Mouse (Mus musculus) limb, embryonic 11.5 days (tissue): ENCODE data around the gene Ccpg1. TPM values are rescaled to one million over a fixed set of nuclear protein-coding genes. Genes with fewer than 3 reads are reported as not detected.

ENCODE experiments used
- ATAC-seq: fragments of 200-750 bp; cut with Nextera tagmentation; 2 replicates; pipeline ENCODE4 v1.8.0; 2017; ENCODE audit warnings: low read depth; ENCODE audit not compliant: insufficient number of reproducible peaks, low FRiP score, low TSS enrichment
- DNase-seq: peaks from one replicate; pipeline ENCODE4 v3.0.0-alpha.2; 2015; ENCODE audit warnings: low spot score
- H3K27ac ChIP-seq: fragments of 300-500 bp; sonication (generic); replicated peaks from 2 replicates; pipeline ENCODE4 v1.5.1; 2014; ENCODE audit warnings: low read depth, mild to moderate bottlenecking, low read length
- H3K27me3 ChIP-seq: fragments of 300-500 bp; sonication (generic); 2 replicates; pipeline ENCODE4 v1.6.1; 2014; ENCODE audit warnings: mild to moderate bottlenecking, low read length, mixed read lengths; ENCODE audit not compliant: control insufficient read depth, insufficient read depth
- H3K36me3 ChIP-seq: fragments of 300-500 bp; sonication (generic); 2 replicates; pipeline ENCODE4 v1.6.1; 2014; ENCODE audit warnings: mild to moderate bottlenecking, low read length, moderate library complexity, mixed read lengths; ENCODE audit not compliant: control insufficient read depth, insufficient read depth
- H3K4me1 ChIP-seq: fragments of 300-500 bp; sonication (generic); 2 replicates; pipeline ENCODE4 v1.6.1; 2014; ENCODE audit warnings: low read length, mixed read lengths; ENCODE audit not compliant: control insufficient read depth, insufficient read depth
- H3K4me2 ChIP-seq: fragments of 300-500 bp; sonication (generic); 2 replicates; pipeline ENCODE4 v1.6.1; 2014; ENCODE audit warnings: low read depth, mild to moderate bottlenecking, moderate library complexity; ENCODE audit not compliant: severe bottlenecking
- H3K4me3 ChIP-seq: fragments of 300-500 bp; sonication (generic); 2 replicates; pipeline ENCODE4 v1.5.1; 2014; ENCODE audit warnings: low read depth, low read length
- H3K9ac ChIP-seq: fragments of 300-500 bp; sonication (generic); 2 replicates; pipeline ENCODE4 v1.6.1; 2014; ENCODE audit warnings: mild to moderate bottlenecking, low read length
- H3K9me3 ChIP-seq: fragments of 300-500 bp; sonication (generic); 2 replicates; pipeline ENCODE4 v1.6.1; 2016; ENCODE audit warnings: low read length; ENCODE audit not compliant: control insufficient read depth
- WGBS: fragments of 180-500 bp; shearing (Covaris S2); extraction: QIAGEN DNeasy Blood & Tissue Kit; methylation state at CpG from one replicate; pipeline ENCODE4 v1.1.7; 2014; 5-methylcytosine and 5-hydroxymethylcytosine counted together
- polyA plus RNA-seq: library from polyadenylated mRNA; unstranded; fragments of >200 nt; fragmentation: Nextera tagmentation; extraction: Ambion mirVana; gene quantifications from 2 replicates; pipeline ENCODE4 v1.2.1, GENCODE M21; 2014

Ccpg1 gene
- polyA plus RNA-seq, 1 experiment from 2014 or later, result 15.8 TPM

DNA sequence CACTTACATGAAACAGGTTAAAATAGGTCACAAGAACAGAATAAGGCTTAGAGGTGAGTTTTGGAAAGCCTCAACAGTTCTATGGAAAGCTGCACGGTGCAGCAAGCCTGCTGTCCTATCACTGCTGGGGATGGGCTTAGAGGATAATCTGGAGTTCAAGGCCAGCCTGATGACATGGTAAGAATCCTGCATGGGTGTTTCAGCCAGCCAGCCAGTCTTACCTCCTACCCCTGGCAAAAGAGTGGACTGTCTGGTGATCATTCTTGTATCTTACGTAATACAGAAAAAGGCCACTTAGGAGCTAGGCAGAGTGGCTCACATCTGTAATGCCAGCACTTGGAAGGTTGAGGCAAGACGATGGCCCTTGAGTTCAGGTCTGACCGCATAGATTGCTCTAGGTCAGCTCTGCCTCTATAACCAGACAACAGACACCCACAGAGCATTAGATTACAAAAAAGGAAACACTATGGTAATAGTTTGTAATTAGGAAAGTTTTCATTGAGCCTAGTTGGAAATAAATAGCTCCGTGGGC, 35.4 kb downstream of the Ccpg1 start:
- Histone ChIP-seq H3K4me3 (no peak overlapping the region), H3K27ac (no peak overlapping the region), H3K4me2 (no peak overlapping the region), H3K9me3 (no peaks in the 10 kb centered on the region), H3K27me3 (no peaks in the 10 kb centered on the region), H3K4me1 (no peaks in the 10 kb centered on the region; the same call in 1 of the 2 replicates), H3K36me3 (peaks cover 5% of the 10 kb centered on the region; the same call in 1 of the 2 replicates), H3K9ac (no peak overlapping the region)
- DNase-seq (no peak), ATAC-seq (no peak)
- 90% methylated on average over 5 of the region's 5 CpGs for WGBS

DNA sequence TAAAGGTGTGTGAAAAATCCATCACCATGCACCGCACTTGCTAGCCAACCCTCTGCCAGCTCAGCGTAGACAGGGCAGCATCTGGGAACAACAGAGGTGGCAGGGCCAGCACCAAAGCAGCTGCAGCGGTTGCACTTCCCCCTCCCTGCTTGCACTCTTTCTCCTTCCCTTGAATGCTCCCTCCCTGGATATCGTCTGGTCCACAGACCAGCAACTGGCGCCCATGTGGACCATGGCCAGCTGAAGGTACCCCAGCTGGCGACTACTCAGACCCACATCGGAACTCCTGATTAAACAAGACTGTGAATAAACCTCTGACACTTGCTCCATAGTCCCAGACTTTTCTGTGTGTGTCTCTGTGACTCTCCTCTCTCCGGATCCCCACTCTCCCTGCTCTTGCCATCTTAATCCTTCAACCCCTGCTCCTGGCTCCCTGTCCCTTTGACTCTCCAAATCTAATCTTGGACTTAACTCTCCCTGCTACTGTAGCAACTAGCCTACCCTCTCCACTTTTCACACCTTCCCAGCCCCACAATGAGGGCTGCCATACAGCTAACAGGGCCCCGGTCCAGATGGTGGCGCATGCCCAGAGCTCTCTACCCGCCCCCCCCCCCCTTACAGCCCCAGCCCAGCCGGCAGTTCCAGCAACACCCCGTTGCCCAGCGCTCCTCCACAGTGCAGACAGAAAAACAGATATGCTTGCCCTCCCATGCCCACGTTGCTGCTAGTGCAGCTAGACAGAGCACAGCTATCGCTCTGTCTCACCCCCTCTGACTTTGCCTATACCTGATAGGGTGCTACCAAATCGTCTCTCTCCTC, 40.8 kb downstream of the Ccpg1 start:
- DNase-seq, result peak; percentile 55
- no peak overlapping the region for H3K27ac ChIP-seq
- 15% methylated on average over 17 of the region's 17 CpGs for WGBS
- peak overlapping the region; percentile 33 for H3K4me2 ChIP-seq
- no peak overlapping the region for H3K4me3 ChIP-seq
- H3K27me3 ChIP-seq, result no peaks in the 10 kb centered on the region
- ATAC-seq, result peak; percentile 58
- H3K4me1 ChIP-seq, result peaks cover 3% of the 10 kb centered on the region; the same call in 1 of the 2 replicates
- H3K36me3 ChIP-seq, result no peaks in the 10 kb centered on the region; the same call in 1 of the 2 replicates
- H3K9ac ChIP-seq, result 0 out of 2 replicates have a peak overlapping the region, but pooled peaks have one; percentile 3
- no peaks in the 10 kb centered on the region for H3K9me3 ChIP-seq

DNA sequence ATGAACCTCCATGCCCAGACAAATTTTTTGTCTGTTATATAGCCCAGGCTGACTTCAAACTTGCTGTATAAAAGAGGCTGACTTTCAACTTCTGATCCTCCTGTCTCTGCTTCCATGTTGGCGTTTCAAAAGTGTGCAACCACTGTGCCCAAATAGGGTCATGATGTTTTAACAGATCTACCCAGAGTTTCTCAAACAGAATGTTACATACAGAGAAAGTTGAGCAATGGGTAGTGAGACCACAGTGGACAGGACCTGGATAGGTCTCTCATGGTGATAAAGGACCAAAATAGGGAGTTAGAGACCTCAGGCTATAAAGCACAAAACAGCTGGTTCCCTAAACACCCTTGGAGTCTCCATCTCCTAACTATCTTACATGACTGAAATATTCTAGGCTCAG, 45.2 kb downstream of the Ccpg1 start:
- Histone ChIP-seq H3K27ac (no peak overlapping the region), H3K36me3 (no peaks in the 10 kb centered on the region; the same call in 1 of the 2 replicates), H3K4me2 (no peak overlapping the region), H3K9me3 (no peaks in the 10 kb centered on the region), H3K4me3 (no peak overlapping the region), H3K9ac (no peak overlapping the region), H3K4me1 (peaks cover 3% of the 10 kb centered on the region; the same call in 1 of the 2 replicates), H3K27me3 (no peaks in the 10 kb centered on the region)
- ATAC-seq (no peak), DNase-seq (no peak)
- 92% methylated on average over 1 of the region's 1 CpGs for WGBS

DNA sequence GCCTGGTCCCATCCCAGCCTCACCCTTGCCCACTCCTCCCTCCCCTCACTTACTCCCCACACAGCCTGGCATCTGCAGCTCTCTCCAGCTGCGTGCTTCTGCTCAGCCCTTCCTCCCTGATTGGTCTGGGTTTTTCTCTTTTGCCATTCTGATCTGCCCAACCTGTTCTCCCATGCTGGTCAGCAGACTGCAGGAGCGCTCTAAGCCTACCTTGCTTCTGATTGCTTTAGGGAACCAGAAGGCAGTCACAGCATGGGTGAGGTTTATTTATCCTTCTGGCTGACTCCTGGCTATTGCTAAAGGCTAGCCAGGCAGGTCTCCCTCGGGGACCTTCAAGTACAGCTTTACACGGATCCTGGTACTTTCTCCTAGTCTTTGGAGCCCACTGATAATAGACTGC, 46.2 kb downstream of the Ccpg1 start:
- Histone ChIP-seq H3K36me3 (no peaks in the 10 kb centered on the region; the same call in 1 of the 2 replicates), H3K9me3 (no peaks in the 10 kb centered on the region), H3K4me2 (no peak overlapping the region), H3K4me1 (peaks cover under 1% of the 10 kb centered on the region; the same call in 1 of the 2 replicates), H3K27ac (no peak overlapping the region), H3K9ac (no peak overlapping the region), H3K4me3 (no peak overlapping the region), H3K27me3 (no peaks in the 10 kb centered on the region)
- ATAC-seq, result no peak
- WGBS, result 73% methylated on average over 4 of the region's 4 CpGs
- no peak for DNase-seq

DNA sequence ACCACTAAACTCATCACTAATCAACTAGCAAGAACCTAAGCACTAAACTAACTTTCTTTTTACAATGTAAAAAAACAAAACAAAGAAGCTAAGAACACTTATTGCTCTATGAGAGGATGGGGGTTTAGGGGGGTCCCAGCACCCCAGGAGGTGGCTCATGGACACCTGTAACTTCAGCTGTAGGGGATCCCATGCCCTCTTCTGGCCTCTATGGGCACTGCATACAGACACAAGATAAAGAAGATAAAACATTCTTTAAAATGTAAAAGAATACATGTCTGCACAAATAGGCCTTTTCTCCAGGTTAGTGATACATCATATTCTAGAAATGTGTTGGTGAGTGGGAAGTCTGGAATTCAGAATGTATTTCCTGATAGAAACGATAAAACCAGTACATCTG, 48.2 kb downstream of the Ccpg1 start:
- H3K27me3 ChIP-seq, result no peaks in the 10 kb centered on the region
- WGBS, result 91% methylated on average over 1 of the region's 1 CpGs
- DNase-seq, result no peak
- H3K4me1 ChIP-seq, result no peaks in the 10 kb centered on the region
- H3K36me3 ChIP-seq, result no peaks in the 10 kb centered on the region; the same call in 1 of the 2 replicates
- no peak overlapping the region for H3K9ac ChIP-seq
- H3K27ac ChIP-seq, result no peak overlapping the region
- no peak overlapping the region for H3K4me3 ChIP-seq
- H3K4me2 ChIP-seq, result no peak overlapping the region
- no peak for ATAC-seq
- H3K9me3 ChIP-seq, result no peaks in the 10 kb centered on the region

DNA sequence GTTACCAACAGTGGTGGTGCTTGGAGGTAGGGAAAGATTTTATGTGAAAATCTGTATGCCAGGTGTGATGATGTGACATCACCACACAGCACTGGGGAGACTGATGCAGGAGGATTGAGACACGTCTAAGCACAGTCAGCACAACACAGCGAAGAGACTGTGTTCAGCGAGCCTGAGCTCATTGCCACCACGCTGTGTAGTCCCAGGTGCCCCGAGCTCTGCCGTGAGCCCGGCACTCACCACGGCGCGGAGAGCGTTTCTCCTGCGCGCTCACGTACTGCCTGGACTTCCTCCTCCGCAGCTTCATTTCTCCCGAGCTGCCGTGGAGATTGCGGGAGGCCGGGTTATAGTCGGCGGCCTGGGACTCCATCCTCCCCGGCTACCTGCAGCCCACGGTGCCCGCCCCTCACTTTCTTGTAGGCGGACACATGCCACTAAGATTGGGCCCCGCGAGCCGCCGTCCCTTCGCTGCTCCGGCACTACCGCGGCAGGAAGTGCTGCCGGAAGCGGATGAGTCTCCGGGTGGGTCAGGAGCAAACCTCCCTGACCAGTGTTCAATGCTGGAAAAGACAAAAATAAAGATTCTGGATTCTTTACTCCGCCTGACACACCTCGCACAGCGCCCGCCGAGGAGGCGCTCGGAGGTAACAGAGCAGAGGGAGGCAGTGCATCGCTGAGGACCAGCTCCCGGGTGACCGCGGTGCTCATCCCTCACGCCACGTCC, 54.2 kb downstream of the Ccpg1 start:
- H3K9me3 ChIP-seq, result no peaks in the 10 kb centered on the region
- H3K4me1 ChIP-seq, result peaks cover 5% of the 10 kb centered on the region; the same call in 1 of the 2 replicates
- H3K4me2 ChIP-seq, result peak overlapping the region; percentile 72
- peak overlapping the region; percentile 62; the same call in 1 of the 2 replicates for H3K27ac ChIP-seq
- peak overlapping the region; percentile 79 for H3K9ac ChIP-seq
- peak overlapping the region; percentile 81 for H3K4me3 ChIP-seq
- H3K36me3 ChIP-seq, result no peaks in the 10 kb centered on the region
- ATAC-seq (peak; percentile 79), DNase-seq (peak; percentile 95)
- under 1% methylated on average over 49 of the region's 49 CpGs for WGBS
- H3K27me3 ChIP-seq, result no peaks in the 10 kb centered on the region

DNA sequence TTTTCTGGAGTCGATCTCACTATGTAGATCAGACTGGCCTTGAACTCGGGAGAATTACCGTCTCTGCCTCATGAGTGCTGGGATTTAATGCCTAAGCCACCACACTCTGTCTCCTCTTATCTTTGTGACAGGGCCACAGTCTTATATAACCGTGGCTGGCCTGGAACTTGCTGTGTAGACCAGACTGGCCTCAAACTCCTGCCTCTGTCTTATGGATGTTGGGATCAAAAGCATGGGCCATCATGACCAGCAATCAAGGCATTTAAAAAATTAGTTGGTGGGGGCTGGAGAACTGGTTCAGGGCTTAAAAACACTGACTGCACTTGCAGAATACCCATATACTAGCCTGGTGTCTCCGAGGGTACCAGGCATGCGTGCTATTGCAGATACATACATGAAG, 54.9 kb downstream of the Ccpg1 start, which contains the start of gene Pigb:
TSS of gene Pigb (minus strand) at position 299 of the 400 bp plus-strand sequence.
- Histone ChIP-seq H3K9me3 (no peaks in the 10 kb centered on the region), H3K9ac (peak within 1 kb of the TSS; percentile 79), H3K27me3 (no peaks in the 10 kb centered on the region), H3K4me1 (peaks cover 9% of the 10 kb centered on the region; the same call in 1 of the 2 replicates), H3K4me3 (peak within 1 kb of the TSS; percentile 81), H3K36me3 (no peaks in the 10 kb centered on the region), H3K4me2 (peak within 1 kb of the TSS; percentile 72), H3K27ac (peak within 1 kb of the TSS; percentile 62; the same call in 1 of the 2 replicates)
- DNase-seq, result no peak
- ATAC-seq, result no peak
- 30% methylated on average over 6 of the region's 6 CpGs for WGBS
